Mouse (Mus musculus): Measurements from ENCODE around the gene Dpp9. TPM values are rescaled to one million over a fixed set of nuclear protein-coding genes. Genes with fewer than 3 reads are reported as not detected.

Gene Dpp9
- total RNA-seq, 2 experiments from 2014 or later: 19.9 to 27.0 TPM

GRCm38 (mm10) chr17:56185281-56186141 lies 33.2 kb downstream of the Dpp9 start:
- ATAC-seq (replicated peaks; ENCODE audit: poor library complexity): no peak

- peak; percentile 95 for ATAC-seq (replicated peaks; ENCODE audit: poor library complexity)
These were observed 35.0 kb downstream of the Dpp9 start, which contains the start of gene Mydgf for GRCm38 (mm10) chr17:56183658-56184103. Mydgf (minus strand) TSS chr17:56183920.

- ATAC-seq (replicated peaks; ENCODE audit: poor library complexity): peak; percentile 43
These were observed 35.6 kb downstream of the Dpp9 start for GRCm38 (mm10) chr17:56182975-56183657.

GRCm38 (mm10) chr17:56175416-56175815 lies 43.3 kb downstream of the Dpp9 start:
- ATAC-seq (replicated peaks; ENCODE audit: poor library complexity): no peak

- ATAC-seq (replicated peaks; ENCODE audit: poor library complexity): peak; percentile 35; the same call in 1 of the 2 replicates
These were observed 45.2 kb downstream of the Dpp9 start for GRCm38 (mm10) chr17:56173401-56174046.

GRCm38 (mm10) chr17:56171881-56172280 lies 46.8 kb downstream of the Dpp9 start:
- ATAC-seq (replicated peaks; ENCODE audit: poor library complexity): no peak

GRCm38 (mm10) chr17:56171456-56171855 lies 47.2 kb downstream of the Dpp9 start:
- no peak for ATAC-seq (replicated peaks; ENCODE audit: poor library complexity)

- ATAC-seq (replicated peaks; ENCODE audit: poor library complexity): no peak
These were observed 48.1 kb downstream of the Dpp9 start for GRCm38 (mm10) chr17:56170636-56171035.

- ATAC-seq (replicated peaks; ENCODE audit: poor library complexity): no peak
These were observed 48.9 kb downstream of the Dpp9 start for GRCm38 (mm10) chr17:56169830-56170229.

GRCm38 (mm10) chr17:56165671-56166070 lies 53.0 kb downstream of the Dpp9 start:
- no peak for ATAC-seq (replicated peaks; ENCODE audit: poor library complexity)

- no peak for ATAC-seq (replicated peaks; ENCODE audit: poor library complexity)
These were observed 54.2 kb downstream of the Dpp9 start for GRCm38 (mm10) chr17:56164510-56164909.

GRCm38 (mm10) chr17:56163523-56164102 lies 55.1 kb downstream of the Dpp9 start:
- no peak for ATAC-seq (replicated peaks; ENCODE audit: poor library complexity)

GRCm38 (mm10) chr17:56162231-56162774 lies 56.4 kb downstream of the Dpp9 start, which contains the start of gene Tnfaip8l1:
Tnfaip8l1 (plus strand) TSS chr17:56162477.
- peak; percentile 97 for ATAC-seq (replicated peaks; ENCODE audit: poor library complexity)

GRCm38 (mm10) chr17:56159729-56160128 lies 59.0 kb downstream of the Dpp9 start:
- peak; percentile 62 for ATAC-seq (replicated peaks; ENCODE audit: poor library complexity)

- peak; percentile 83 for ATAC-seq (replicated peaks; ENCODE audit: poor library complexity)
These were observed 65.1 kb downstream of the Dpp9 start for GRCm38 (mm10) chr17:56153643-56154042.

- no peak for ATAC-seq (replicated peaks; ENCODE audit: poor library complexity)
These were observed 68.8 kb downstream of the Dpp9 start for GRCm38 (mm10) chr17:56149897-56150296.

- no peak; the same call in 1 of the 2 replicates for ATAC-seq (replicated peaks; ENCODE audit: poor library complexity)
These were observed 69.7 kb downstream of the Dpp9 start for GRCm38 (mm10) chr17:56148790-56149618.

GRCm38 (mm10) chr17:56148280-56148679 lies 70.4 kb downstream of the Dpp9 start:
- no peak for ATAC-seq (replicated peaks; ENCODE audit: poor library complexity)

- no peak for ATAC-seq (replicated peaks; ENCODE audit: poor library complexity)
These were observed 71.3 kb downstream of the Dpp9 start for GRCm38 (mm10) chr17:56147420-56147819.

GRCm38 (mm10) chr17:56146131-56146530 lies 72.6 kb downstream of the Dpp9 start:
- ATAC-seq (replicated peaks; ENCODE audit: poor library complexity): no peak
